Mouse (Mus musculus) T-helper 2 cell (primary cell): ENCODE measurements at regions not wholly inside any gene's neighbourhood (a gene's known extent, or its start where the extent isn't known, plus 50 kb on each side); places are given as distances from the start of the nearest gene placed in this dataset.
"Not testable (repeated sequence)": the region's sequence is repeated elsewhere in the genome, so short reads cannot be mapped to it uniquely, and the experiment has no call there.

Experiments used
- in situ Hi-C: fragments of 300-600 bp; cut with MboI, MseI; formaldehyde crosslinking; loops from one replicate; pipeline ENCODE4 v1.15.1; 2025; ENCODE audit warnings: high pct_unique_total_duplicates

GRCm38 (mm10) chr2:100252006-100252405, 1372.5 kb upstream of the Rag2 start:
- in situ Hi-C loops = no loop called here

GRCm38 (mm10) chr2:100259136-100259853, 1365.2 kb upstream of the Rag2 start:
- in situ Hi-C loops = no loop called here

- in situ Hi-C loops = no loop called here
Measured at GRCm38 (mm10) chr2:100306516-100306915, 1318.0 kb upstream of the Rag2 start.

GRCm38 (mm10) chr2:100312750-100313275, 1311.7 kb upstream of the Rag2 start:
- in situ Hi-C loops = no loop called here

- in situ Hi-C loops = no loop called here
Measured at GRCm38 (mm10) chr2:100320461-100320860, 1304.1 kb upstream of the Rag2 start.

- in situ Hi-C loops = no loop called here
Measured at GRCm38 (mm10) chr2:100340713-100341112, 1283.8 kb upstream of the Rag2 start.

DNA sequence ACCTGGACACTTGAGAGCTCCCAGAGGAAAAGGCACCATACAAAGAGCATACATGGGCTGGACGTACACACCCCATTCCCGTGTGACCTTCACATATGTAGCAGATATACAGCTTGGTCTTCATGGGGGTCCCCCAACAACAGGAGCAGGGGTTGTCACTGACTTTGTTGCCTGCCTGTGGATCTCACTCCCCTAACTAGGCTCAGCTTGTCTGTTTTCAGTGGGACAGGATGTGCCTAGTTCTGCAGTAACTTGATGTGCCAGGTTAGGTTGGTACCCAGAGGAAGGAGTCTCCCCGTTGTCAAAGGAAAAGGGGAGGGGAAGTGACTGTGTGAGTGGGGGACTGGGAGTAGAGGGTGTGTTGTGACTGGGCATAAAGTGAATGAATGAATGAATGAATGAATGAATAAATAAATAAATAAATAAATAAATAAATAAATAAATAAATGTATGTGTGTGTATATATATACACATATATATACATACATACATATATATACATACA, 1279.5 kb upstream of the Rag2 start:
- in situ Hi-C loops = no loop called here

DNA sequence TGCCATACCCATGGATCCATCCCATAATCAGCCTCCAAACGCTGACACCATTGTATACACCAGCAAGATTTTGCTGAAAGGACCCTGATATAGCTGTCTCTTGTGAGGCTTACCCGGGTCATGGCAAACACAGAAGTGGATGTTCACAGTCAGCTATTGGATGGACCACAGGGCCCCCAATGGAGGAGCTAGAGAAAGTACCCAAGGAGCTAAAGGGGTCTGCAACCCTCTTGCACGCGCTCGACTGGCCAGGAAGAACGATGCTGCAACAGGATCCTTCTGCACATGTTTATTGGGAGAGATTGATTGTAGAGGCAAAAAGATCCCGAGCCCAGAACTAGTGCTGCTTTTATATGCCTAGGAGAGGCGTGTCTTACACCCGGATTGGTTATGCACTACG, 1258.9 kb upstream of the Rag2 start:
- in situ Hi-C loops = not testable (repeated sequence)

DNA sequence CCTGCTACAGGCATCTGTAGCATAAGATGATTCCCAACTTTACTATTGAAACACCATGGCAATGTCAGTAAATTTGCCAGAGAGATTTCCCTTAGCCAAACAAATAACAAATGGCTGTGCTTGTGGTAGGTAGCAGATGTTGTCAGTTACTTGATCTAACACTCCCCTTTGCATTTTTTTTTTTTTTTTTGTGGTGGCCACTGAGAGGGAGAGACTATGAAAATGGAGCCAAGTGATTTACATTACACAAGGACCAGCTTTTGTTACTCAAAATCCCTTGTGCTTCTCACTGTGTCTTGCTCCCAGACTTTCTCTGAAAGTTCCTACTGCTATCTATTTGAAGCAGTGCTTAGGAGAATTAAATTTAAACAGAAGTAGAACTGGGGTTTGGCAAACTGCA, 1224.7 kb upstream of the Rag2 start:
- in situ Hi-C loops = no loop called here

DNA sequence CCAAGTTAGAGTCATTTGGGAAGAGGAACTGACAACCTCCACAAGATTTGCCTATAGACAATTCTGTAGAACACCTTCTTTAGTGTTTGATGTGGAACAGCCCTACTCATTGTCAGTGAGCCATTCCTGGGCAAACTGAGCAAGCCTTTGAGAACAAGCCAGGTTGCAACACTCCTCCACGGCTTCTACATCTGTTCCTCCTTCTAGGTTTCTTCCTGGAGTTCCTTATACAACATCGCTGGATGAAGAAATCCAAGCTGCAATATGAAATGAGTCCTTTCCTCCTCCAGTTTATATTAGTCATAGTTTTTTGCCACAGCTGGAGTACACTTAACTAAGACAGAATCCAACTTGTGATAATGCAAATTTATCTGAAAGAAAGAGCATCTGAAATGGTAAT, 1197.9 kb upstream of the Rag2 start:
- in situ Hi-C loops = no loop called here

DNA sequence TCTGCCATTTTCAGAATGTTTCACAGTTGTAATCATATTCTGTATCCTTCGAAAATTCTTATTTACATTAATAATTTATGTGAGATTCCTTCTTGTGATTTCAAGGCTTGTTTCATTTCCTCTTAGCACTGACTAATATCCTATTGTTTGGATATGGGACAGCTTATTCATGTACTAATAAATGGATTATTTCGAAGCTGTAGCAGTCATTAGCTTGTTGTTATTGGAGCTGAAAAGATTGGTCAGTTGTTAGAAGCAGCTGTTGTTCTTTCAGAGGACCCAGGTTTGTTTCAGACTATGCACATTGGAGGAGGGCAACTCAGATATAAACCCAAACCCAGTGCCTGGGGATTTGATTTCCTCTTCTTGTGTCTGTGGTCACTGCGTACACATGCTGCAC, 1189.5 kb upstream of the Rag2 start:
- in situ Hi-C loops = no loop called here

DNA sequence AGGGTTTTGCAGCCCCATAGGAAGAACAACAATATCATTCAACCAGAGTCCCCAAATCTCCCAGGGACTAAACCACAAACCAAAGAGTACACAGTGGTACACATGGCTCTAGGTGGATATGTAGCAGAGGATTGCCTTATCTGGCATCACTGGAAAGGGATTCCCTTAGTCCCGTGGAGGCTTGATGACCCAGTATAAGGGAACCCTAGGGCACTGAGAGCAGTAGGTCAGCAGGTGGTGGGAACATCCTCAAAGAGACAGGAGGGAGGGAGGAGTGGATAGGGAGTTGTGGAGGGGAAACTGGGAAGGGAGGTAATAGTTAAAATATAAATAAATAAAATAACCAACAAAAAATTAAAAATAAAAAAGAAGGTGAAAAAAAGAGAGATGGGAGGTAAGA, 1178.7 kb upstream of the Rag2 start:
- in situ Hi-C loops = no loop called here

GRCm38 (mm10) chr2:100446332-100446731, 1178.2 kb upstream of the Rag2 start:
- in situ Hi-C loops = no loop called here

GRCm38 (mm10) chr2:100459641-100460040, 1164.9 kb upstream of the Rag2 start:
- in situ Hi-C loops = not testable (repeated sequence)

DNA sequence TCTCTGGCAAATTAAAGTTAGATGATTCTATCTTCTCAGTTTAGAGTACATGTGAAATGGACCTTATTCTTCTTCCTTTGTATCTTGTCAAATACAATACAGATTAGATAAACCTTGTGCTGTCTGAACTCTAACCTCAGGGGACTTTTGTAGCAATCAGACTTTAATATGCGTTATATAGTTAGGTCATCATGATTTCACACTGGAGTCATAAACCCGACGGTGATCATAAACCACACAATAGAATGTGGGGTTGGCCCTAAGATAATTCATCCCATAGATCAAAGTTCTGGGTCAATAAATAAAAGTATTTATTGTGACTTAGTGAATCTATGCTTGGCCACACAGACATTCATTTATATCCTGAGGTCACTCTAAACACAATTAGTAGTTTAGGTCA, 1138.3 kb upstream of the Rag2 start:
- in situ Hi-C loops = loop anchor here (10.0 kb wide), 1 partner anchor 301 kb away; no protein-coding TSS in a partner anchor

GRCm38 (mm10) chr2:100505114-100505513, 1119.4 kb upstream of the Rag2 start:
- in situ Hi-C loops = not testable (repeated sequence)
